Mouse (Mus musculus) ovary, adult 18-20 months (tissue): ENCODE data around the gene Tsacc.
"Not testable (repeated sequence)": the region's sequence is repeated elsewhere in the genome, so short reads cannot be mapped to it uniquely, and the experiment has no call there.

Source experiments
- DNase-seq: peaks from one replicate; pipeline ENCODE4 v3.0.0; 2022; ENCODE audit warnings: low spot score, mixed read lengths

Tsacc gene

GRCm38 (mm10) chr3:88284815-88285564 lies 11.8 kb downstream of the Tsacc start:
- DNase-seq, result not testable (repeated sequence)

- not testable (repeated sequence) for DNase-seq
Measured at GRCm38 (mm10) chr3:88281141-88281916, 15.5 kb downstream of the Tsacc start.

- no peak for DNase-seq
Measured at GRCm38 (mm10) chr3:88280035-88280434, 16.8 kb downstream of the Tsacc start.

GRCm38 (mm10) chr3:88276529-88277143 lies 20.2 kb downstream of the Tsacc start:
- no peak for DNase-seq

- DNase-seq, result no peak
Measured at GRCm38 (mm10) chr3:88276121-88276520, 20.7 kb downstream of the Tsacc start.

- DNase-seq, result no peak
Measured at GRCm38 (mm10) chr3:88274002-88274401, 22.8 kb downstream of the Tsacc start.

- DNase-seq, result no peak
Measured at GRCm38 (mm10) chr3:88271859-88272258, 24.9 kb downstream of the Tsacc start.

- DNase-seq, result not testable (repeated sequence)
Measured at GRCm38 (mm10) chr3:88271298-88271697, 25.5 kb downstream of the Tsacc start.

- no peak for DNase-seq
Measured at GRCm38 (mm10) chr3:88268991-88269390, 27.8 kb downstream of the Tsacc start.

GRCm38 (mm10) chr3:88268014-88268413 lies 28.8 kb downstream of the Tsacc start:
- DNase-seq, result not testable (repeated sequence)

GRCm38 (mm10) chr3:88262346-88262745 lies 34.5 kb downstream of the Tsacc start:
- DNase-seq, result no peak

- DNase-seq, result no peak
Measured at GRCm38 (mm10) chr3:88256382-88256781, 40.4 kb downstream of the Tsacc start.

- DNase-seq, result no peak
Measured at GRCm38 (mm10) chr3:88255950-88256349, 40.8 kb downstream of the Tsacc start.

- DNase-seq, result peak; percentile 32
Measured at GRCm38 (mm10) chr3:88254268-88254926, 42.4 kb downstream of the Tsacc start, which contains the start of gene Rhbg. TSS of gene Rhbg (minus strand) at chr3:88254709.

- DNase-seq, result no peak
Measured at GRCm38 (mm10) chr3:88252739-88253138, 44.1 kb downstream of the Tsacc start.

- peak; percentile 46 for DNase-seq
Measured at GRCm38 (mm10) chr3:88248406-88248805, 48.4 kb downstream of the Tsacc start.

- no peak for DNase-seq
Measured at GRCm38 (mm10) chr3:88247666-88248065, 49.1 kb downstream of the Tsacc start.

- DNase-seq, result peak; percentile 32
Measured at GRCm38 (mm10) chr3:88245811-88246210, 51.0 kb downstream of the Tsacc start.

GRCm38 (mm10) chr3:88244071-88244470 lies 52.7 kb downstream of the Tsacc start:
- no peak for DNase-seq

- no peak for DNase-seq
Measured at GRCm38 (mm10) chr3:88242531-88242930, 54.3 kb downstream of the Tsacc start.

- no peak for DNase-seq
Measured at GRCm38 (mm10) chr3:88241045-88241786, 55.6 kb downstream of the Tsacc start.
